Mouse (Mus musculus): ENCODE measurements around the gene Atrnl1.

DNA sequence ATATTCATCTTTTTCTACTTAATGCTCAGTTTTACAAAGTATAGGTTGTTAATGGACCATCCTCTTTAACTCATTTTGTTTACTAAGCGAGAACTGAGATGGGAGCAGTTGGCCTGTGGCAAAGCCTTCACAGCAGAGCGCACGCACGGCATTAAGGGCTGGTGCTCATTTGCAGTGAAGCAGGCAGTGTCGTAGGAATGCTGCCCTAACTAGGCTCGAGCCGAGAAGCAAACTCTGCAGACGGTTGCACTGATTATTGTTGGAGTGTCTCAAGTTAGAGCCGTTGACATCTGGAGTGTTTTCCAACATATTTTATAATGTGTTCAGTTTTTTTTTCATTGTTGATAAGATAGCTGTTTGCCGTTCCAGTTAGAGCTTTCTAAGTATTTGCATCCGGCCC, 206.9 kb downstream of the Atrnl1 start:
- TF ChIP-seq GATA1 (IDR thresholded peaks at IDR 0.05; ENCODE audit: borderline replicate concordance, low read length) (no peak), FLI1 (IDR thresholded peaks at IDR 0.05; ENCODE audit: low read length) (no peak)

Data from megakaryocyte, embryonic 14.5 days (primary cell).